Mouse (Mus musculus) lung, postnatal 0 days (tissue): ENCODE data around the gene Rps6kb2. TPM values are rescaled to one million over a fixed set of nuclear protein-coding genes. Genes with fewer than 3 reads are reported as not detected.

Experiments used
- ATAC-seq: fragments of 200-750 bp; cut with Nextera tagmentation; 2 replicates; pipeline ENCODE4 v1.8.0; 2017; ENCODE audit warnings: moderate library complexity
- DNase-seq: peaks from one replicate; pipeline ENCODE4 v3.0.0-alpha.2; 2016; ENCODE audit warnings: low spot score
- H3K27ac ChIP-seq: fragments of 300-500 bp; sonication (generic); 2 replicates; pipeline ENCODE4 v1.5.1; 2014; ENCODE audit warnings: antibody characterized with exemption, mild to moderate bottlenecking, low read length, mixed read lengths
- H3K27me3 ChIP-seq: fragments of 300-500 bp; sonication (generic); replicated peaks from 2 replicates; pipeline ENCODE4 v1.6.1; 2014; ENCODE audit warnings: low read length, mixed read lengths; ENCODE audit not compliant: insufficient read depth
- H3K36me3 ChIP-seq: fragments of 300-500 bp; sonication (generic); 2 replicates; pipeline ENCODE4 v1.6.1; 2014; ENCODE audit warnings: low read length, mixed read lengths; ENCODE audit not compliant: insufficient read depth
- H3K4me1 ChIP-seq: fragments of 300-500 bp; sonication (generic); 2 replicates; pipeline ENCODE4 v1.6.1; 2014; ENCODE audit warnings: antibody characterized with exemption, low read depth, low read length, mixed read lengths; ENCODE audit not compliant: insufficient read depth
- H3K4me2 ChIP-seq: fragments of 300-500 bp; sonication (generic); replicated peaks from 2 replicates; pipeline ENCODE4 v1.6.1; 2014; ENCODE audit warnings: low read depth, mild to moderate bottlenecking, low read length, moderate library complexity, mixed read lengths
- H3K4me3 ChIP-seq: fragments of 300-500 bp; sonication (generic); 2 replicates; pipeline ENCODE4 v1.5.1; 2014; ENCODE audit warnings: low read depth, low read length
- H3K9ac ChIP-seq: fragments of 300-500 bp; sonication (generic); replicated peaks from 2 replicates; pipeline ENCODE4 v1.6.1; 2014; ENCODE audit warnings: low read depth, mild to moderate bottlenecking
- H3K9me3 ChIP-seq: fragments of 300-500 bp; sonication (generic); 2 replicates; pipeline ENCODE4 v1.6.1; 2016; ENCODE audit warnings: low read length, mixed read lengths
- CTCF ChIP-seq: IDR thresholded peaks from 2 replicates; pipeline ENCODE4 v1.5.1; 2016; ENCODE audit warnings: antibody characterized with exemption, mild to moderate bottlenecking
- EP300 ChIP-seq: IDR thresholded peaks from 2 replicates; pipeline ENCODE4 v1.6.1; 2016; ENCODE audit warnings: antibody characterized with exemption, mild to moderate bottlenecking, control low read depth
- WGBS: fragments of 180-500 bp; shearing (Covaris S2); extraction: QIAGEN DNeasy Blood & Tissue Kit; methylation state at CpG from one replicate; pipeline ENCODE4 v1.1.7; 2014; 5-methylcytosine and 5-hydroxymethylcytosine counted together
- polyA plus RNA-seq: library from polyadenylated mRNA; unstranded; fragments of >200 nt; fragmentation: Nextera tagmentation; extraction: Ambion mirVana; gene quantifications from 2 replicates; pipeline ENCODE4 v1.2.1, GENCODE M21; 2015

The Rps6kb2 gene
- polyA plus RNA-seq, 1 experiment from 2014 or later = 35.1 TPM

- ATAC-seq (no peak), DNase-seq (no peak)
- no peaks in the 10 kb centered on the region for H3K9me3 ChIP-seq
- H3K4me2 ChIP-seq = no peak overlapping the region
- H3K4me3 ChIP-seq = no peak overlapping the region
- WGBS = 90% methylated on average over 12 of the region's 12 CpGs
- H3K27me3 ChIP-seq = no peaks in the 10 kb centered on the region
- no peak overlapping the region for H3K27ac ChIP-seq
- H3K36me3 ChIP-seq = peaks cover 30% of the 10 kb centered on the region; the same call in 1 of the 2 replicates
- H3K9ac ChIP-seq = no peak overlapping the region
- H3K4me1 ChIP-seq = no peaks in the 10 kb centered on the region
- no peak for TF ChIP-seq EP300
- TF ChIP-seq CTCF = no peak
Measured at GRCm38 (mm10) chr19:4156771-4157170, 6.4 kb downstream of the Rps6kb2 start.

- whole genome bisulfite sequencing = 79% methylated on average over 18 of the region's 20 CpGs
- no peaks in the 10 kb centered on the region for H3K4me1 ChIP-seq
- no peak overlapping the region for H3K27ac ChIP-seq
- H3K4me2 ChIP-seq = no peak overlapping the region
- peaks cover 29% of the 10 kb centered on the region; the same call in 1 of the 2 replicates for H3K36me3 ChIP-seq
- no peak for DNase-seq
- ATAC-seq = no peak
- no peaks in the 10 kb centered on the region for H3K9me3 ChIP-seq
- no peaks in the 10 kb centered on the region for H3K27me3 ChIP-seq
- no peak overlapping the region for H3K9ac ChIP-seq
- H3K4me3 ChIP-seq = no peak overlapping the region
- no peak for TF ChIP-seq CTCF
- TF ChIP-seq EP300 = no peak
Measured at GRCm38 (mm10) chr19:4156073-4156579, 7.0 kb downstream of the Rps6kb2 start.

GRCm38 (mm10) chr19:4155223-4156072 lies 7.7 kb downstream of the Rps6kb2 start:
- Histone ChIP-seq H3K9me3 (no peaks in the 10 kb centered on the region), H3K4me2 (no peak overlapping the region), H3K27me3 (no peaks in the 10 kb centered on the region), H3K36me3 (peaks cover 25% of the 10 kb centered on the region), H3K9ac (no peak overlapping the region), H3K4me1 (no peaks in the 10 kb centered on the region), H3K27ac (no peak overlapping the region), H3K4me3 (no peak overlapping the region)
- ATAC-seq = no peak
- no peak for TF ChIP-seq EP300
- TF ChIP-seq CTCF = no peak
- no peak for DNase-seq
- WGBS = 74% methylated on average over 6 of the region's 6 CpGs

GRCm38 (mm10) chr19:4154437-4155222 lies 8.5 kb downstream of the Rps6kb2 start:
- Histone ChIP-seq H3K4me3 (no peak overlapping the region), H3K4me1 (no peaks in the 10 kb centered on the region), H3K27me3 (no peaks in the 10 kb centered on the region), H3K4me2 (no peak overlapping the region), H3K9ac (no peak overlapping the region), H3K27ac (0 out of 2 replicates have a peak overlapping the region, but pooled peaks have one; percentile 26), H3K36me3 (peaks cover 23% of the 10 kb centered on the region), H3K9me3 (no peaks in the 10 kb centered on the region)
- ATAC-seq (no peak), DNase-seq (no peak)
- 67% methylated on average over 13 of the region's 13 CpGs for WGBS
- TF ChIP-seq EP300 (no peak), CTCF (no peak)

GRCm38 (mm10) chr19:4153232-4153654 lies 9.9 kb downstream of the Rps6kb2 start, which contains the start of gene Ptprcap:
Gene Ptprcap, plus strand, starts transcription at chr19:4153604.
- Histone ChIP-seq H3K4me3 (no peak within 1 kb of the TSS), H3K4me1 (peaks cover 6% of the 10 kb centered on the region; the same call in 1 of the 2 replicates), H3K4me2 (no peak within 1 kb of the TSS), H3K27ac (no peak within 1 kb of the TSS), H3K9me3 (no peaks in the 10 kb centered on the region), H3K27me3 (no peaks in the 10 kb centered on the region), H3K9ac (no peak within 1 kb of the TSS), H3K36me3 (peaks cover 13% of the 10 kb centered on the region; the same call in 1 of the 2 replicates)
- WGBS = 60% methylated on average over 11 of the region's 11 CpGs
- no peak for DNase-seq
- no peak for TF ChIP-seq EP300
- TF ChIP-seq CTCF = no peak
- no peak for ATAC-seq
